Mouse (Mus musculus) frontal cortex, postnatal 25 days (tissue): ENCODE data around the gene Ccn1.

ENCODE experiments used
- DNase-seq, 2 experiments: peaks; one replicate each; pipeline ENCODE4 v3.0.0; 2022; ENCODE audit warnings: low spot score in 2 of 2

Gene Ccn1

DNA sequence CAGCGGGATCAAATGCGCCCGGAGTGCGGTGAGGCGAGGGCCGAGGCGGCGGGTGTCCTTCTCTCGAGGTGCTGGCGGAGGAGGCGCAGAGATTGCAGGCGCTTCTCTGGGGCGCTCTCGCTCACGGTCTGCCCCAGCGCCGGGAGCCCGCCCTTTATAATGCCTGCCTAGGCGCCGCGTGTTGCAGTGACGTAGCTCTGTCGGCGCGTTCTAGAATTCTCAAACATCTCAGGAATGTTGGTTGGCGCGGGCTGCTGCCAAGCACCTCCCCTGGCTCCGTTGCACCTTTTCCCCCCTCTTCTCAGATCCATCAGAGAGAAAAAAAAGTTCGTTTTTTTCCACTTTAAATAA is at the start of gene Ccn1:
Ccn1 (minus strand) TSS at position 130 of the 351 bp plus-strand sequence.
- peak; percentile 40 to 53 for DNase-seq

DNA sequence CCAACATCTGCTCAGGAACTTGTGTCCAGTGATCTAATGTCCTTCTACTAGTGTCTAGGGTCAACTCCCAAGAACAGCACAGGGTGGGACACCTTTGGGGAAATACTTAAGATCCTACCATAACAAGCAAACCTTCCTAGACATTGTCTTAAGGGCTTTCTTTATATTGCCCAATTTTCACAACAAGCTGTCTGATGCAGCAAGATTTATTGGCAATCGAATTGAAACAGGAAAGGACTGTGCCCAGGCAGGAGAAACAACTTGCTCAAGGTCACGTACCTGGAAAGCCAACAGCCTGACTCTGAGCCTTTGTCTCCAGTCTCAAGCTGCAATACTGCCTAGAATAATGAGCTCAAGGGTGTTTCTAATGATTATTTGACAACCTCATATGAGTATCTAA is 43.6 kb upstream of the Ccn1 start:
- DNase-seq: no peak

DNA sequence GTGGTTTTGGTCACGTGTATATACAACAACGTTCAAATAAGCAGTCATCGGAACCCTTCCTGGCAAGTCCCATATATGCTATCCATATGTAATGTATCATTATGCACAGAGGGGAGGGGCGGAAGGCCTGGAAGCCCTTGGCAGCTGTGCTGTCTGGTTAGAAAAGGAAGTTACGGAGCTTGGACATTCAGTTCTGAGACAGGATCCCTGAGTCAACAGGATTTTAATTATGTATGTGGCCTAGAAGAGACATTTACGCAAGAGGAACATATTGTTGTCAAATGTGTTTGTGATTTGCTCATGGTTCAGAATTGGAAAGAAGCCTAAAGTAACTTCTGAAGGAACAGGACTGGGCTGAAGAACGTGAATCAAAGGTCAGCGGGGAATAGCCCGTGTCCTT is 42.3 kb upstream of the Ccn1 start:
- no peak for DNase-seq

DNA sequence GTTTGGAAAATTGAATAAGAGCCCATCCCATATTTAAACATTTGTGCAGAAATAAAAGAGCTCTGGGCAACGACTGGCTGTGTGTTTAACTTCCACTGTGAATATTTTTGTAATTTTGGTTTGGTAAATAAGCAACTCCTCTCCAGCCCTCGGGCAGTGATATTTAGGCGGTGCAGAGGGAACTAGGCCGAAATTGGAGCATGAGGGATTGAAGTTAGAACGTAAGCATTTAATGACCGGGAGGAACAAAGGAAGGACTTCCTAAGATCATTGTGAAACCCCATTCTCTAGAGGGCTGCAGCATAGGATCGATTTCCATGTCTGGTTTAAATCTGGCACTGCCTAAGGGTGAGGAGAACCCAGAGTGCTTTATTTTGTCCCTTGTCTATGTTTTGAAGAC is 41.6 kb upstream of the Ccn1 start:
- DNase-seq: no peak

DNA sequence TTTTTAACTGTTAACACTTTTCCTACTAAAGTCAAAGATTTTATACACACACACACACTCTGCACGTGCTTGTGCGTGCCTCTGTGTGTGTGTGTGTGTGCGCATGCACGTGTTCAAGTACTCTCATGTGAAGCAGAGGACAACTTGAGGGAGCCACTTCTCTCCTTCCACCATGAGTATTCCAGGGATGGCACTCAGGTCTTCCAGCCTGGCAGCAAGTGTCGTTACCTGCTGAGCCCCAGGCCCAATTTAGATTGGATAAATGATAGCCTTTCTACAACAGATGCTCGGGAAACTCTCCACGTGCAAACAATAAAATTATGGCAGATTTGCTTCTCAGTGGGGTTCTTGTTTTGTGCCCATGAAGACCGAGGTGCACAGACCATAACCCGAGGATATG is 39.5 kb upstream of the Ccn1 start:
- DNase-seq: no peak

DNA sequence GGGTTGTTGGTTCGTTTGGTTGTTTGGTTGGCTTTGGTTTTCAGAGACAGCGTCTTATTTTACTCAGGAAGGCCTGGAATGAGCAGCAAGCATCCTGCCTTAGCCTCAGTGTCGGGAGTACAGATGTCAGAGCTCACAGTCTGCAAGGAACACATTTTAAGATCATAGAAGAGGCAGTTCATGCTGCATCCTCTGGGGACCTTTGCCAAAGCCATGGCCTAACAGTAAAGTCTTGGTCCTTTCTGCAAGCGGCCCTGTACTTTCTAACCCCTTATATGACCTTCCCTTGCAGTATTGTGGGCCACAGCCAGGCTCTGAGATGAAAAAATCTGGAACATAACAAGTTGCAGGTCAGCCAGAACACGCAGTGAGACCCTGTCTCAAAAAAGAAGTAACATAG is 38.1 kb upstream of the Ccn1 start:
- no peak for DNase-seq

DNA sequence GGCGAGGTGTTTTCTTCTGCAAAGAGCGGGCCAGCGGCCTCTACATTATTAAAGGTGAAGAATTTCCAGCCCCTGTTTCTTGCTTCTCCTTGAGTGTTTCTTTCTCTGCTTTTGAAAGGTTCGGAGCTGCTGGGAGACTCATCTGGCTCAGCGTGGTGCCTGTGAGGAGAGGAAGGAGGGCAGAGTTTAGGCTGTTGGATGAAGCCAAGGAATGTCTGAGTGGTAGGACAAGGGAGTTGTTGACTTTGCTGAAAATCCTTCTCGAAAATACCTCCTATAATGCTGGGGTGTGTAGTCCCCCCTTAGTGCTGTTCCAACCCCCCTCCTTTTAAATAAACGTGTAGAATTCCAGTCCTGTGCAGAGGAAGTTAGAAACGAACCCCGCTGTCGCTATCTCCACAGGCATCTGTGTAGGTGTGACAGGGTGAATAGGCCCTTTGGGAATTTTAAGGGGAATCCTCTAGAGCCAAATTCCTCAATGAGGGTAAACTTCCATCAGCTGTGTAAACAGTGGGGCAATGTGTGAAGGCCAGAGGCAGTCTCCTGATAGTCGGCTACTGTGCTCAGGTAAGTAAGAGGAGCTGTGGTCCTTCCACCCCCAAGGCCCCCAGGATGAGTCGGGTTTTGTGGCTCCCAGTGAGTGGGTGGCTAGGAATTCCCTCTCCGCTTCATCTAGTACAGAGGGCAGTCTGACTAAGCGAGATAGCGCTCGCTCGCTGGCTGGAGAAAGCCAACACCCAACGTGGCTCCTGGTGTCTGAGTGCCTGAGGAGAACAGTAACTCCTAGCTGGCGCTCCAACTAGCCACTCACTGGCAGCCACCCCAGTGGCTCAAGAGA is 35.0 kb upstream of the Ccn1 start:
- no peak for DNase-seq

DNA sequence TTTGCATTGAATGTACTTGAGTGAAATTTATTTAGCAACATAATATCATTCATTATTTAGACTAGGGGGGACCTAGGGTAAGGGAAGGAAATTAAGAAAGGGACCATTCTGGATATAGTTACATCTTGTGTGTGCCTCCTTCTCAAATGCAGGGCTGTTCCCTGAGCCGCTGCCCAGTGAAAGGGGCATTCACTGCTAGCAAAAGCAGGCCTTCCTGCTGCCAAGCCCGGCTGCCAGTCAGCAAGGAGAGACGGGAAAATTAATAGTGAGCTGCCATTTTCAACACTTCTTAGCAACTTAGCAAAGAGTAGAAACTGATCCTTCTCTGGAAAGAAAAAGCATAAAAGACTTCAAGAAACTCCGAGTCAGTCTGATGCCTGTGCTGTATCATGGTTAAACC is 34.4 kb upstream of the Ccn1 start:
- no peak for DNase-seq

DNA sequence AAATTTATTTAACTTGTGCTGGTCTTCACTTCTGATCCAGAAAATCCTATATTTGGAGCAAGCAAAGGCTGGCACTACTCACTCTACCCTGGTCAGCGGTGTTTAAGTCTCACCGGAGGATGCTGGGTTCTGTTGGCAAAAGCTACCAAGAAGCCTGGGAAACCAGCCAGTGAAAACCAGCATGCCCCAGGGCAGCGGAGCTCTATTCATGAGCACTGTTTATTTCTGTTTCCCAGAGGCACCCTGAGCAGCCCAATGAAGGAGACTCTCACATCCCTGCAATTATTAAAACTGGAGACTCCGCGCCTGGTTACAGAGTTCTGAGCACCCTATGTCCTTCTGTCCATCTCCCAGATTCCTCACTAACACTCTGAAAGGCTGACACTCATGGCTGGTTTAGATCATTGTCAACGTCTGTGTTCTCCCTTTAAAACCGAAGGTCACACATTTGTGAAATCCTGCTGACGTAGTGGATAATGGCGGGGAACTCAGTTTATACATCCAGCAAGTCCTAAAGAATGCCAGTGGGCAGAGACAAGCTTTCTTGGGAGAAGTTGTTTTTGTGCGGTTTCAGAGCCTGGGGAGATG is 31.7 kb upstream of the Ccn1 start:
- no peak for DNase-seq

DNA sequence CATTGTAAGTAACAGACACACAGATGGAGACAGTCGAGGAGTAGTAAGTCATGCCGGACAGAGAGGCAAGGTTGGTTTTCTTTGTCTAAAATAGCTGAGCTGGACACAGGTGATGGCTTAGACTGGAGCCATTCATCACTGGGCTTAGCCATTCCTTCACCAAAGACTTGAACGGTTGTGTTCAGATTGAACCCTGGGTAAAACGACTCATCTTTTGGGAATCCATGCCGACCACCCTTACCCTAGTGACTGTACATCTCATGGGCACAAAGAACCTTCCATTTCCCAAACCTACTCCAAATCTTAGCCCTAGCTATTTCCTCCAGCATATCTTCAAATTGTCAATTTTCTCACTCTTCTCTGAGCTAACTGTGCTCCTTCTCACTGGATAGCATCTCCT is 30.9 kb upstream of the Ccn1 start:
- no peak for DNase-seq

DNA sequence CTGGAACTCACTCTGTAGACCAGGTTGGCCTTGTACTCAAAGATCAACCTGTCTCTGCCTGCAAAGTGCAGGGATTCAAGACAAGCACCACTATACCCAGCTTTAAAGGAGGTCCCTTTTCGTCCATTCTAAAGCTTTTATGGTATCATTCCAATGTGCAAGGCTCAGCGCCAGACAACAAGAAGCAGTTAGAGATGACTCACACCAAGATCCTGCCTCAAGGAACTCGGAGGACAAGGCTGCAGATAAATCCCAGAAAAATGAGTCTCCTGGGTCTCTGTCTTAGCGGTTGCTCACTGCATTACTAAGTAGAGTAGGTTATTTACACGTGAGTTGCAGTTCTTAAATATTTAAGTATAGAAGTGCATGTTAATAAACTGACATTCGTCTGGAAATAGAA is 26.4 kb upstream of the Ccn1 start:
- no peak for DNase-seq

DNA sequence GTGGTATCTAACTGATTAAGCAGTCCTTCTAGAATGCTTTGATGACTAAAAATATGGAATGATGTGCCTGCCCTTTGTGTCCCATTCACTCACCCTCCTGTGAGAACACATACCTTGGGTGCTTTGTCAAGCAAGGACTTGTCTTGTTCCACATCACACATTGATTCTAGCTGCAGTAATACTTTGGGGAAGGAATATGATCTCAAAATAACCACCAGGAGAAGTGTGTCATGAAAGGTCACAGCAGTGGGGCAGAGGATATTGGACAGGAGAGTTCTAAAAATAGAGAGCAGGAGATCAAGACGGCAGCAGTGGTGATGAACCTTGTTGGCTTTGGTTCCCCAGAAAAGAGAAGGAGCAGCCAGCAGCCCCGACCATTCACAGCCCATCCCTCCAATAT is 25.0 kb upstream of the Ccn1 start:
- DNase-seq: no peak

DNA sequence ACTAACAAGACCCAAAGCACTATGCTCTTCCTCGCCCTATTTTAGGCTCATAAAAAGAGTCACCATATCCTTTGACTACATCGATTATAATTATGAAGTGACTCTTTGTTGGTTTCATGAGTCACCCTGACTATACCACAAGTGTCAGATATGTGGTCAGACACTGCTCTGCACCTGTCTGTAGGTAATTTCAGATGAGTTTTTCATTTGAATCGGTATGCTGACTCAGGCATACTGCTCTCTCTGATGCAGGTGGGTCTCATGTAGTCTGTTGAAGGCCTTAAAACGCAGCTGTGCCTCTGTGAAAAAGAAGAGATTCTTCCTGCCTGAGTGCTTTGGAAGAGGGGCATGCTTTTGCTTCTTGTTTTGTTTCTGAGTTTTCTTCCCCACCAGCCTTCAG is 16.6 kb upstream of the Ccn1 start:
- no peak for DNase-seq

DNA sequence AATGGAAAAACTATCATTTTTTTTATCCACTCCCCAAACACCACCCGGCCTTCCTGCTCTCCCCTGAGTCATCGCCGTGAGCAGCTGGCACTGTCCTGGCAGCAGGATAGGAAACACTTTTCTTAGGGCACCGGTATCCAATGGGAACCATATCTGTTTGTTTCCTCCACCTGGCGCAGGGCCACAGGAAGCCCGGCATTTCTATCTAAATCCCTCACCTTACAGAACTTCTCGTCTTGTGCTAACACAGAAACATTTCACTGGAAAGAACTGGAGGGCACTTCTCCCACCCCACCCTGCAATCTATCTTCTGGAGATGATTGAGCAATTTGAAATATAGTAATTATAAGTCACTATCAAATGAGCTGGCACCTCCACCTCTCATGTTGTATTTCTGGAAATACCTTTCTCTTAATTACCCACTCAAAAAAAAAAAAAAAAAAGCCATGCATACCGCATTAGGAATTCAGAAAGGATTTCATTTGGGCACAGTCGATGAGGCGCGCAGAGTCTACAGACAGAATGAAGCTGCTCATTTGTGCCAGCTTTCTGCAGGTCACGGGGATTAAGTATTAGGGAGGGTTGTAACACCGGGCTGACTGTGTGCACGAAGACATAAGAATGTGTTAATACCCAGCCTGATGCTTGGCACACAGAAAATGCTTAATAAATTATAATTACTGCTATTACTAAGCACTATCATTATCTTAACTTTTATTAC is 7.4 kb upstream of the Ccn1 start:
- DNase-seq: no peak

DNA sequence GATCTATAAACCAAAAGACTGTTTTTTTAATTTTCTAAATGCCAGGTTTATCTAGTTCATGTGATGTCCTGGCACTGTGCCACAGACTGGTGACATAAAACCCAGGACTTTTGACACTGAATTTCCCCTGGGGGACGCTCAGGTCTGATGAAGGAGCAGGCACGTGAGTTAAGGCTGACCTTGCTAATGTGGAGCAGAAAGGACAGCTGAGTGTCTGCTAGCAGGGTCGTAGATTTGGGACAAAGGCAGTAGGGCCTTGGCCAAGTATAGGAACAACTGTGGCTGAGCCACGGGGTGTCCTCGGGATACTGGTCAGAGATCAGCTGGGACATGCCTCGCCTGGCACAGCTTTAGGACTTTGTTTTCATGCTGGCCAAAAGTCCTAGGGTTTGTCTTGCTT is 5.2 kb upstream of the Ccn1 start:
- no peak for DNase-seq

DNA sequence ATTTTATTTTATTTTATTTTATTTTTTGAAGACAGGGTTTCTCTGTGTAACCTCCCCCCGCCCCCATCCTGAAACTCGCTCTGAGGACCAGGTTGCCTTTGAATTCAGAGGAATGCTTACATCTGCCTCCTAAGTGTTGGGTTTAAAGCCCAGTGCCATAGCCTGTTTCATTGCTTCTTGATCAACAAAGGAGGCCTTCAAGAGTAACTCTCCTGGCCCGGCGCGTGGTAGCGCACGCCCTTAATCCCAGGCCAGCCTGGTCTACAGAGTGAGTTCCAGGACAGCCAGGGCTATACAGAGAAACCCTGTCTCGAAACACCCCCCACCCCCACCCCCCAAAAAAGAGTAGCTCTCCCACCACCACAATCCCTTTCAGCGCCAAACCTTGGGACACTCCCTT is 4.2 kb upstream of the Ccn1 start:
- DNase-seq: no peak

DNA sequence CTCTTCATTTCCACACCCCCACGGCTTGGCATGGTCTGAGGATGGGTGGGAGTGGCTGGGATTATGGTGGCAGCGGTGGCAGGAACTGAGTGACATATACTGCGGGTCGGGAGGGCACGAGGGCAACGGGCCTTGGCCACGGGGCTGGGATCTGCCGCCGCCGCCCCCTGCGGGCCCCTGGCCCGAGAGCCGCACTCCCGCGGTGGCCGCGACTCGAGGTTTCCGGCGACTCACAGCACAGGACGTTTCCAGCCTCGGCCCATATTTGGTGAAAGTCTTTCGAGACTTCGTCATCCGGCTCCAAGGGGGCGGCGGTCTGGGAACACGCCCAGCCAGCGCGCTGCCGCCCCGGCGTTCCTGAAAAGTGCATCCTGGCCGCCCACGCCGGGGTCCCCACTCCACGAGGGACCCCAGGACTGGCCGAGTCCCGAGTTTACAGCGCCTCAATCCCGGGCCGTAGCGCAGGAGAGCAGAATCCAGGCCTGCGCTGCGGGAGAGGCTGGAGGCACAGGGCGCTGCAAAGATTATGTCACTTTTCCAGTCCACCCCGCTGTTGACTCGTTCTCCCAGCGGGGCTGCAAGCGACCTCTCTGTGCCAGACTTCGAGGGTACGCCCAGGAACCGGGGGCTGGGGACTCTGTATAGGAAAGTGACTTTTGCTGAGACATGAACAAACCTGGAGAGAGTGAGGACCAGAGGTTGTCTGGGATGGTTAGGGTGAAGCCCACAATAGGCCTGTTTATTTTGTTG is 3.6 kb upstream of the Ccn1 start:
- DNase-seq: peak in 1 of 2 experiments; percentile 27

DNA sequence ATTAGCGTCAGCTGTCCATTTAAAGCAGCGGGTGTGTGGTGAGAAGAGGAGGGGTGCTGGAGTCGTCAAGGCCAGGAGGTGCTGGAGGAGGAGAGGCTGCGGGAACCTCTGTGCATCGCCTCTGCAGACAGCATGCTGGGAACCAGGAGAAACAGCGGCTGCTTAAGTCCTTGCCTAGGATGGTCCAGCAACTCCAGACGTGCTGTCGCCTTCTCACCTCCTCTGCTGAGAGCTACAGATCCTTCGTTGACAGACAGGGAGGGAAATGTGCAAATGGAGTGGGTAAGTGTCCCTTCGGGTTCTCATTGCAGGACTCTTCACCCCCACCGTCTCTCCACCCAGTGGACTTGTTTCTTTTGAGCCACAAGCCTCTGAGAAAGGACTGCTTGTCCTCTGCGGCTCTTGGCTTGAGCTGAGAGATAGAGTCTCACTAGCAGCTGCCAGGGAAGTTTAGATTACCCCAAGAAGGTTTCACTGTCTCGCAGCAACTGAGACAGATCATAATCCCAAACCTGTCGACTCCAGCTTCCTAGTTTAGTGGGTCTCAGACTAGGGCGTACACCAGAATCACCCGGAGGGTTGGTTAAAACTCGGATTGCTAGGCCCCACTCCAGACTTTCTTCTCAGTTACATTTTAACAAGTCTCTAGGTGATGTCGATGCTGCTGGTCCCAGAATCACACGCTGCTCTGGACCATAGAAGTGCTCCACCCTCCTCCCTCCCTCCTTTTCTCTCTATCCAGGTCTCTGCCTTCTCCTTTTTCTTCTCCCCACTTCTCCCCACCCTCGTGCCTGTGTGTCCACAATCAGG is 2.7 kb upstream of the Ccn1 start:
- no peak for DNase-seq

DNA sequence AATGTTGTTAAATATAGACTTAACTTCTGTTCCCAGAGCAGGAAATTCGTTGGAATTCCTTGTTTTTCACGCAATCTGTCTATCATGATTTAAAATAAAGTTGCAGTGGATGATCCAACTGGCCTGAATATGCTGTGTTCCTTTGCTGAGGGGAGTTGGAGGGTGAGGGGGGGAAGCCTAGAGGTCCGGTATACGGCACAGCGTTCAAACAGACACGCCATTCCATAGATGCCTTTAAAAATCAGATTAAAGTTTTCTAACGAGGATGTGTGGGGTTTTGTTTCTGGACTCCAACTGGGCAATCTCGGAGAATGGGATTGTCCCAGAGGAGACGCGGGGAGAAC is 2.2 kb upstream of the Ccn1 start:
- no peak for DNase-seq

DNA sequence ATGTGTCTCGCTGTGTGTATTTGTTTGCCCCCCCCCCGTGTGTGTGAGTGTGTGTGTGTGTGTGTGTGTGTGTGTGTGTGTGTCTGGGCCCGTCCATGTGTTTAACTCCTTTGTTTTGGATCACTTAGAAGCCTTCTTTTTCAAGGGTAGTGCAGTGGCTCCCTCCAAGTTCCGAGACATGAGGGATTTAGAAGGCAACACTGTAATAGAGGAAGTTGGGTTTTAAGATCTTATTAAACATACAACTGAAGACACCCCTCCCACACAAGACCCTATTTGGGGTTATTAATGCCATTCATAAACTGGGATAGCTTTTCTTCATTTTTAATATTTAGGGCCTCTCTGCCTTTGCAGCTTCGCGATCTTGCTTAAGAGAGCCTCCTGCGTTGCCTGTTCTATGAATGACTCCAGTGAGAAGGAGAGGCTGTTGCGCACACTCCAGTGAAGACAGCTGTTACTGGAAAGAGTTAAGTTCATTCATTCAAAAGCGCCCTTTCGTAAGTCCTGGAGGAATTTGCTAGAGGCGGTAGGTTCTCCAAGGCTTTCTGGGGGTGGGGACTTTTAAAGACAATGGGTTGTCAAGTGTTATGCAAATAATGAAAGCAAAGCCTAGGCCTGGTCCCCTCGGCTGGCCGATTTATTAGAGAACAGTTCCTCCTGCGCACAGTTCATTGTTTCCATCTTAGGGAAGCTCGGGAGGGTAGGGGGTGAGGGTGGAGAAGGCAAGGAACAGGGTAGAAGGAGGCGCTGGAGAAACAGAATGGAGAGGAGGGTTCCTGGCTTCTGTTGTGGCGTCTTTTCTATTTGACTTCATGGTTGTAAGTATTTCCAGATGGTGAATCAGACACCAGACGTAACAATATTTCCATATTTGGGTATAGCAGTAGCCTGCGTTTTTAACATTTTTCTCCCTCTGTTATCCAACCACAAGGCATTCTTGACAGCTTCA is 1.5 kb upstream of the Ccn1 start:
- no peak for DNase-seq
